Mouse (Mus musculus): ENCODE data around the gene Ggt7.
"Not testable (repeated sequence)": the region's sequence is repeated elsewhere in the genome, so short reads cannot be mapped to it uniquely, and the experiment has no call there.

The Ggt7 gene

GRCm38 (mm10) chr2:155540822-155541458, 22.9 kb upstream of the Ggt7 start:
- H3K27me3 ChIP-seq (ENCODE audit: insufficient read depth, low read length): no peaks in the 10 kb centered on the region; the same call in 1 of the 2 replicates
- H3K36me3 ChIP-seq (ENCODE audit: insufficient read depth, low read length): no peaks in the 10 kb centered on the region
- TF ChIP-seq POU5F1 (IDR thresholded peaks at IDR 0.05; ENCODE audit: borderline replicate concordance, low read length) (no peak), CTCF (conservative IDR thresholded peaks at IDR 0.05; ENCODE audit: low read length) (no peak), NANOG (IDR thresholded peaks at IDR 0.05; ENCODE audit: borderline replicate concordance, low read length) (no peak)
- 0 out of 2 replicates have a peak, but pooled peaks cover 4% of the 10 kb centered on the region for H3K4me1 ChIP-seq (replicated peaks; ENCODE audit: low read depth, low read length)
- no peaks in the 10 kb centered on the region for H3K9me3 ChIP-seq (ENCODE audit: low read length)
- no peak overlapping the region for H3K4me3 ChIP-seq (replicated peaks; ENCODE audit: low read length)

- Histone ChIP-seq H3K4me3 (replicated peaks; ENCODE audit: low read length) (no peak overlapping the region), H3K4me1 (replicated peaks; ENCODE audit: low read depth, low read length) (no peaks in the 10 kb centered on the region), H3K36me3 (ENCODE audit: insufficient read depth, low read length) (no peaks in the 10 kb centered on the region), H3K27me3 (ENCODE audit: insufficient read depth, low read length) (no peaks in the 10 kb centered on the region; the same call in 1 of the 2 replicates), H3K9me3 (ENCODE audit: low read length) (no peaks in the 10 kb centered on the region)
- TF ChIP-seq POU5F1 (IDR thresholded peaks at IDR 0.05; ENCODE audit: borderline replicate concordance, low read length) (no peak), CTCF (conservative IDR thresholded peaks at IDR 0.05; ENCODE audit: low read length) (no peak), NANOG (IDR thresholded peaks at IDR 0.05; ENCODE audit: borderline replicate concordance, low read length) (no peak)
These were observed 21.7 kb upstream of the Ggt7 start for GRCm38 (mm10) chr2:155539696-155540095.

GRCm38 (mm10) chr2:155538463-155539057, 20.5 kb upstream of the Ggt7 start:
- not testable (repeated sequence) for H3K9me3 ChIP-seq (ENCODE audit: low read length); H3K27me3 ChIP-seq (ENCODE audit: insufficient read depth, low read length); H3K36me3 ChIP-seq (ENCODE audit: insufficient read depth, low read length); H3K4me1 ChIP-seq (replicated peaks; ENCODE audit: low read depth, low read length); H3K4me3 ChIP-seq (replicated peaks; ENCODE audit: low read length)

DNA sequence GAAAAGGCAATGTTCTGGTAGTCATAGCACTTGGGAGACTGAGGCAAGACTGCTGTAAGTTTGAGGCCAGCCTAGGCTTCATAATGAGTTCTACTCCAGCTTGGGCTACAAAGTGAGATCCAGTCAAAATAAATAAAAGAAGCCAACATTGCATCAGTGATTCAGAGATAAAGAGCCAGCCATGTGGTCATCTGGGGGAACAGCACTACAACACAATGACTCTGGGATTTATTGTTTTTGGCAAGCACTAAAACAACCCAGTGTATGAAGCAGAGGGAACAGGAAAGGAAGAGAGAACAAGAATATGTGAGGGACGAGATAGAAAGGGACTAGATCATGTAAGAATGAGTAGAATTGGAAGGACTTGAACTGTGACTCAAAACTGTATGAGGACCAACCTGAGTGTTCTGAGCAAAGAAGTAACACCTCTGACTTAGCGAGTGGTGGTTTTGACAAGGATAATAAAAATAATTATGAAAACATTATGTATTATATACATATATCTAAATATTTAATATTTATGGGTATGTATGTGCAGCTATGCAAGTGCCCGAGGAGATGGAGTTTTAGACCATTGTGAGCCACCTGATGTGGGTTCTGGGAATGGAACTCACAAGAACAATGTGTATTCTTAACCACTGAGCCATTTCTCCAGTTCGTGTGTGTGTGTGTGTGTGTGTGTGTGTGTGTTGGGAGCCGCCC, 19.9 kb upstream of the Ggt7 start:
- H3K4me1 ChIP-seq (replicated peaks; ENCODE audit: low read depth, low read length): no peaks in the 10 kb centered on the region
- no peaks in the 10 kb centered on the region for H3K36me3 ChIP-seq (ENCODE audit: insufficient read depth, low read length)
- no peak overlapping the region for H3K4me3 ChIP-seq (replicated peaks; ENCODE audit: low read length)
- H3K27me3 ChIP-seq (ENCODE audit: insufficient read depth, low read length): no peaks in the 10 kb centered on the region; the same call in 1 of the 2 replicates
- H3K9me3 ChIP-seq (ENCODE audit: low read length): no peaks in the 10 kb centered on the region
- TF ChIP-seq POU5F1 (IDR thresholded peaks at IDR 0.05; ENCODE audit: borderline replicate concordance, low read length) (no peak), CTCF (conservative IDR thresholded peaks at IDR 0.05; ENCODE audit: low read length) (no peak), NANOG (IDR thresholded peaks at IDR 0.05; ENCODE audit: borderline replicate concordance, low read length) (no peak)

GRCm38 (mm10) chr2:155536292-155536691, 18.3 kb upstream of the Ggt7 start:
- Histone ChIP-seq H3K4me1 (replicated peaks; ENCODE audit: low read depth, low read length) (no peaks in the 10 kb centered on the region), H3K27me3 (ENCODE audit: insufficient read depth, low read length) (no peaks in the 10 kb centered on the region), H3K9me3 (ENCODE audit: low read length) (no peaks in the 10 kb centered on the region), H3K4me3 (replicated peaks; ENCODE audit: low read length) (no peak overlapping the region), H3K36me3 (ENCODE audit: insufficient read depth, low read length) (no peaks in the 10 kb centered on the region)
- TF ChIP-seq CTCF (conservative IDR thresholded peaks at IDR 0.05; ENCODE audit: low read length): no peak
- TF ChIP-seq NANOG (IDR thresholded peaks at IDR 0.05; ENCODE audit: borderline replicate concordance, low read length): no peak
- TF ChIP-seq POU5F1 (IDR thresholded peaks at IDR 0.05; ENCODE audit: borderline replicate concordance, low read length): no peak

GRCm38 (mm10) chr2:155527367-155527766, 9.3 kb upstream of the Ggt7 start:
- no peak overlapping the region for H3K4me3 ChIP-seq (replicated peaks; ENCODE audit: low read length)
- no peaks in the 10 kb centered on the region for H3K27me3 ChIP-seq (ENCODE audit: insufficient read depth, low read length)
- H3K4me1 ChIP-seq (replicated peaks; ENCODE audit: low read depth, low read length): no peaks in the 10 kb centered on the region
- no peaks in the 10 kb centered on the region for H3K36me3 ChIP-seq (ENCODE audit: insufficient read depth, low read length)
- TF ChIP-seq NANOG (IDR thresholded peaks at IDR 0.05; ENCODE audit: borderline replicate concordance, low read length) (no peak), POU5F1 (IDR thresholded peaks at IDR 0.05; ENCODE audit: borderline replicate concordance, low read length) (no peak), CTCF (conservative IDR thresholded peaks at IDR 0.05; ENCODE audit: low read length) (no peak)
- H3K9me3 ChIP-seq (ENCODE audit: low read length): no peaks in the 10 kb centered on the region

GRCm38 (mm10) chr2:155524378-155524777, 6.3 kb upstream of the Ggt7 start:
- TF ChIP-seq POU5F1 (IDR thresholded peaks at IDR 0.05; ENCODE audit: borderline replicate concordance, low read length): no peak
- TF ChIP-seq CTCF (conservative IDR thresholded peaks at IDR 0.05; ENCODE audit: low read length): no peak
- no peak for TF ChIP-seq NANOG (IDR thresholded peaks at IDR 0.05; ENCODE audit: borderline replicate concordance, low read length)
- Histone ChIP-seq H3K36me3 (ENCODE audit: insufficient read depth, low read length) (no peaks in the 10 kb centered on the region), H3K9me3 (ENCODE audit: low read length) (no peaks in the 10 kb centered on the region), H3K4me3 (replicated peaks; ENCODE audit: low read length) (no peak overlapping the region), H3K4me1 (replicated peaks; ENCODE audit: low read depth, low read length) (no peaks in the 10 kb centered on the region), H3K27me3 (ENCODE audit: insufficient read depth, low read length) (no peaks in the 10 kb centered on the region)

- peaks cover 4% of the 10 kb centered on the region for H3K4me1 ChIP-seq (replicated peaks; ENCODE audit: low read depth, low read length)
- TF ChIP-seq POU5F1 (IDR thresholded peaks at IDR 0.05; ENCODE audit: borderline replicate concordance, low read length) (no peak), CTCF (conservative IDR thresholded peaks at IDR 0.05; ENCODE audit: low read length) (no peak), NANOG (IDR thresholded peaks at IDR 0.05; ENCODE audit: borderline replicate concordance, low read length) (no peak)
- no peaks in the 10 kb centered on the region for H3K27me3 ChIP-seq (ENCODE audit: insufficient read depth, low read length)
- H3K4me3 ChIP-seq (replicated peaks; ENCODE audit: low read length): no peak overlapping the region
- no peaks in the 10 kb centered on the region for H3K36me3 ChIP-seq (ENCODE audit: insufficient read depth, low read length)
- no peaks in the 10 kb centered on the region for H3K9me3 ChIP-seq (ENCODE audit: low read length)
These were observed 5.7 kb upstream of the Ggt7 start for GRCm38 (mm10) chr2:155523706-155524105.
